Mouse (Mus musculus) stomach, postnatal 0 days (tissue): Measurements from ENCODE around the gene Thegl.
"Not testable (repeated sequence)": the region's sequence is repeated elsewhere in the genome, so short reads cannot be mapped to it uniquely, and the experiment has no call there.

ENCODE experiments used
- CTCF ChIP-seq: IDR thresholded peaks from 2 replicates; pipeline ENCODE4 v1.5.1; 2016; ENCODE audit warnings: antibody characterized with exemption, low read depth, mild to moderate bottlenecking, moderate library complexity
- EP300 ChIP-seq: optimal IDR thresholded peaks from 2 replicates; pipeline ENCODE3; 2016; ENCODE audit warnings: antibody characterized with exemption

DNA sequence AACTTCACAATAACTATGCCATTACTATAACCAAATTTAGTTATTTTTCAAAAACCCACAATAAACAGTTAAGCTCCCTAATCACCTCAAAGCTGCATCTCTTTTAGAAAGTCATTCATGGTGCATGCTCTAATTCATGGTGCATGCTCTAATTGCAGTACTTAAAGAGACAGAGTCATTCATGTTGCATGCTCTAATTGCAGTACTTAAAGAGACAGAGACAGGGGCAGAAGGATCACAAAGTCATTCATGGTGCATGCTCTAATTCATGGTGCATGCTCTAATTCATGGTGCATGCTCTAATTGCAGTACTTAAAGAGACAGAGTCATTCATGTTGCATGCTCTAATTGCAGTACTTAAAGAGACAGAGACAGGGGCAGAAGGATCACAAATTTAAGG lies 19.3 kb downstream of the Thegl start:
- not testable (repeated sequence) for TF ChIP-seq CTCF, EP300
